Mouse (Mus musculus): Measurements from ENCODE around the gene Rapgef3.

DNA sequence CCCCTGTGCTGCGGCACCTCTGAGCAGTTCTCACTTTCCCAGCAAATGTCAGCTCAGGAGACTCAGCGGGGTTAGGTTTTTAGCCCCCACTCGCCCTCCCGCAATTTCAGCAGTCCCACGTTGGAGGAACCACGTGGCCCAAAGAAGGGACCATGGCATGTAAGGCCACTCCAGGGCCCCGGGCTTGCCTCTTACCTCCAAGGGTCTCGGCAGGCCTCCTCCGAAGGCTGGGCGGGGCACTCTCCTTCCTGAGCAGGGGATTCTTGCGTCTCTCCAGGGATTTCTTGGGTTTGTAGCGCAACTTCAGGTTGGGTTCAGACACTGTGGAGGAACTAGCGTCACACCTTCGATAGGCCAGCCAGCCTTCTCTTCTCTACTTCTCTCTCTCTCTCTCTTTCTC is 41.4 kb upstream of the Rapgef3 start:
- TF ChIP-seq EP300 (IDR thresholded peaks at IDR 0.05) (no peak), CTCF (IDR thresholded peaks at IDR 0.05) (no peak)

All from lung, postnatal 0 days (tissue).